Mouse (Mus musculus) hindbrain, postnatal 0 days (tissue): ENCODE data around the gene Lhx3. TPM values are rescaled to one million over a fixed set of nuclear protein-coding genes. Genes with fewer than 3 reads are reported as not detected.

Source experiments
- ATAC-seq: fragments of 200-750 bp; cut with Nextera tagmentation; 2 replicates; pipeline ENCODE4 v1.8.0; 2017; ENCODE audit warnings: mild to moderate bottlenecking, moderate TSS enrichment, moderate library complexity
- DNase-seq: peaks from one replicate; pipeline ENCODE4 v3.0.0-alpha.2; 2015; ENCODE audit warnings: low spot score
- H3K27ac ChIP-seq: fragments of 300-500 bp; sonication (generic); 2 replicates; pipeline ENCODE4 v1.5.1; 2014; ENCODE audit warnings: mild to moderate bottlenecking
- H3K27me3 ChIP-seq: fragments of 300-500 bp; sonication (generic); 2 replicates; pipeline ENCODE4 v1.6.1; 2014; ENCODE audit warnings: low read length, mixed read lengths; ENCODE audit not compliant: insufficient read depth
- H3K36me3 ChIP-seq: fragments of 300-500 bp; sonication (generic); 2 replicates; pipeline ENCODE4 v1.6.1; 2014; ENCODE audit warnings: low read length, mixed read lengths; ENCODE audit not compliant: insufficient read depth
- H3K4me1 ChIP-seq: fragments of 300-500 bp; sonication (generic); 2 replicates; pipeline ENCODE4 v1.6.1; 2014; ENCODE audit warnings: antibody characterized with exemption, low read length, mixed read lengths; ENCODE audit not compliant: insufficient read depth
- H3K4me2 ChIP-seq: fragments of 300-500 bp; sonication (generic); 2 replicates; pipeline ENCODE4 v1.6.1; 2014; ENCODE audit warnings: low read depth, mild to moderate bottlenecking, low read length, moderate library complexity, mixed read lengths
- H3K4me3 ChIP-seq: fragments of 300-500 bp; sonication (generic); 2 replicates; pipeline ENCODE4 v1.5.1; 2014; ENCODE audit warnings: low read length
- H3K9ac ChIP-seq: fragments of 300-500 bp; sonication (generic); replicated peaks from 2 replicates; pipeline ENCODE4 v1.6.1; 2014; ENCODE audit warnings: mild to moderate bottlenecking, low read length, moderate library complexity, mixed read lengths
- H3K9me3 ChIP-seq: fragments of 300-500 bp; sonication (generic); 2 replicates; pipeline ENCODE4 v1.6.1; 2016; ENCODE audit warnings: low read length, mixed read lengths
- CTCF ChIP-seq: IDR thresholded peaks from 2 replicates; pipeline ENCODE4 v1.5.1; 2016; ENCODE audit warnings: antibody characterized with exemption, control low read depth, low read depth
- WGBS: fragments of 180-500 bp; shearing (Covaris S2); extraction: QIAGEN DNeasy Blood & Tissue Kit; methylation state at CpG from one replicate; pipeline ENCODE4 v1.1.7; 2014; 5-methylcytosine and 5-hydroxymethylcytosine counted together
- polyA plus RNA-seq: library from polyadenylated mRNA; unstranded; fragments of >200 nt; fragmentation: Nextera tagmentation; extraction: Ambion mirVana; gene quantifications from 2 replicates; pipeline ENCODE4 v1.2.1, GENCODE M21; 2015
- total RNA-seq: library from RNA; depleted of rRNA; stranded (reverse); fragments of >200 nt; gene quantifications from 2 replicates; pipeline ENCODE4 v1.2.3, GENCODE M21; 2014

Gene Lhx3
- total and polyA plus RNA-seq, 2 experiments from 2014 or later, result 2.3 to 3.2 TPM

GRCm38 (mm10) chr2:26184352-26184751 lies 23.7 kb downstream of the Lhx3 start:
- no peak for TF ChIP-seq CTCF
- Histone ChIP-seq H3K9ac (no peak overlapping the region), H3K36me3 (no peaks in the 10 kb centered on the region), H3K27me3 (no peaks in the 10 kb centered on the region), H3K4me3 (no peak overlapping the region), H3K27ac (no peak overlapping the region), H3K4me2 (no peak overlapping the region), H3K9me3 (no peaks in the 10 kb centered on the region), H3K4me1 (no peaks in the 10 kb centered on the region)
- DNase-seq (no peak), ATAC-seq (no peak)
- 54% methylated on average over 3 of the region's 3 CpGs for WGBS

DNA sequence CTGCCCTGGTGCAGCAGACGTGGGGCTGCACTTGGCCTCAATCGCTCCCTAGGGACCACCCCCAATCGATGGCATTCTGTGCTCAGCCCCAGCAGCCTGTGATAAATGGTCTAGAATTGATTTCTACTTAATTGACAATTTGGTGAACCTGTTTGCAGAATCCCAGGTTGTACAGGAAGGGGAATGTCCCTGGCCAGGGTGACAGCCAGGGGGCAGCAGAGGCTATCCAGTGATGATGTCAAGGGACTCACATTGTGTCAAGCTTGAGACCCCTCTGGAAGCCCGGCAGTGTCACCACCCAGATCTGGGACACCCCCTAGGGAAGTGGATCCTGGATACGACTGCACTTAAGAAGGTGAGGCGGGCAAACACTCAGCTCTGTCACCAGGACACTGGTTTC lies 25.4 kb downstream of the Lhx3 start:
- no peaks in the 10 kb centered on the region for H3K36me3 ChIP-seq
- no peak overlapping the region for H3K4me3 ChIP-seq
- TF ChIP-seq CTCF, result peak; percentile 82
- no peak overlapping the region for H3K9ac ChIP-seq
- no peaks in the 10 kb centered on the region for H3K27me3 ChIP-seq
- H3K4me2 ChIP-seq, result no peak overlapping the region
- DNase-seq (peak; percentile 62), ATAC-seq (no peak)
- no peaks in the 10 kb centered on the region for H3K9me3 ChIP-seq
- H3K27ac ChIP-seq, result no peak overlapping the region
- H3K4me1 ChIP-seq, result no peaks in the 10 kb centered on the region
- WGBS, result 12% methylated on average over 6 of the region's 6 CpGs

DNA sequence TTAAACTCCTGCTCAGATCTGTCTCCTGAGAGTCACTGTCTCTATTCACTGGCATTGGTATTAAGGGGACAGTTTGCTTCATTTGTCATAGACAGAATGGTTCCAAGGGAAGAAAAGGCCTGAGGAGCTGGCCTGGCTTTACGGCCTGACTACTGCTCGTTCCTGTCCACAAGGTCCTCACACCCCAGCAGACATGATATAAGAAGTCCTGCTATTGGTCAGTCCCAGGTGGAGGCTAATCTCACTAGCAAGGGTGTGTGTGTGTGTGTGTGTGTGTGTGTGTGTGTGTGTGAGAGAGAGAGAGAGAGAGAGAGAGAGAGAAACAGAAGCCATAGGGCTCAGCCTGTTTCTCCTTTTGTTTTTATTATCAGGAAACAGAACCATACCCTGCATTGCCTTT lies 30.9 kb downstream of the Lhx3 start:
- Histone ChIP-seq H3K4me3 (no peak overlapping the region), H3K9me3 (no peaks in the 10 kb centered on the region), H3K4me2 (no peak overlapping the region), H3K27me3 (no peaks in the 10 kb centered on the region), H3K4me1 (no peaks in the 10 kb centered on the region), H3K27ac (no peak overlapping the region), H3K9ac (no peak overlapping the region), H3K36me3 (no peaks in the 10 kb centered on the region)
- whole genome bisulfite sequencing, result 60% methylated on average over 2 of the region's 2 CpGs
- TF ChIP-seq CTCF, result no peak
- DNase-seq (no peak), ATAC-seq (no peak)

DNA sequence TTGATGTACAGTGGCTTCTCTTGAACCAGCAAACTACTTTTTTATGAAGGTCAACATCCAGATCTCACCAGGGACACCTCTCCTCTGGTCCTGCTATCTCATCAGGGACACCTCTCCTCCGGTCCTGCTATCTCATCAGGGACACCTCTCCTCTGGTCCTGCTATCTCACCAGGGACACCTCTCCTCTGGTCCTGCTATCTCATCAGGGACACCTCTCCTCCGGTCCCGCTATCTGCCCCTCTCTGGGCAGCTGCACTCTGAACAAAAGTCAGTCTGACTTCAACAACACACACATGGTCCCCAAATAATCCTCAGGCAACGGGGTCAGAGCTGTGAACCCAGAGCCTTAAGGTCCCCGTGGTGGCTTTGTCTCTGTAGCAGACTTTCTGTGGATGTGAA lies 31.4 kb downstream of the Lhx3 start:
- H3K4me3 ChIP-seq, result no peak overlapping the region
- H3K27me3 ChIP-seq, result no peaks in the 10 kb centered on the region
- no peak for DNase-seq
- no peak overlapping the region for H3K4me2 ChIP-seq
- WGBS, result 55% methylated on average over 5 of the region's 5 CpGs
- H3K36me3 ChIP-seq, result no peaks in the 10 kb centered on the region
- H3K9me3 ChIP-seq, result no peaks in the 10 kb centered on the region
- H3K9ac ChIP-seq, result no peak overlapping the region
- no peak for ATAC-seq
- no peaks in the 10 kb centered on the region for H3K4me1 ChIP-seq
- no peak for TF ChIP-seq CTCF
- H3K27ac ChIP-seq, result no peak overlapping the region

DNA sequence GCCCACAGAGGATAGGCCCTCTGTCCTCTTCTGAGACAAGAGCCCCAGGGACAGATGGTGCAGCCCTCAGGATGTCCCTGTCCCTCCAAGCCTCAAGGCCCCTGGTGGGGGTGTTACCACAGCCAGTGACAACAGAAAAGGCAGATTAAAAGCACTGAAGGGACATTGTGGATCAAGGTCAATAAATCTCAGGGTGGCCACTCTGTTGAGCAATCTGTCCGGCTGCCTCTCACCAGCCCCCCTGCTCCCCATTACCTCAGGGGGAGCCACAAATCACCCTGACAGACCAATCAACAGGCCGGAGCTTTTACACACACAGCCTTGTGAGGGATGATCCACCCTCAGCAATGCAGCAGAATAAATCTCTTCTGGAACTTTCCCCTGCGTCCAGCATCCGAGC lies 32.9 kb downstream of the Lhx3 start:
- H3K36me3 ChIP-seq, result no peaks in the 10 kb centered on the region
- no peak overlapping the region for H3K27ac ChIP-seq
- H3K9me3 ChIP-seq, result no peaks in the 10 kb centered on the region
- WGBS, result 31% methylated on average over 4 of the region's 4 CpGs
- H3K9ac ChIP-seq, result no peak overlapping the region
- no peak overlapping the region for H3K4me3 ChIP-seq
- H3K27me3 ChIP-seq, result no peaks in the 10 kb centered on the region
- TF ChIP-seq CTCF, result no peak
- DNase-seq (no peak), ATAC-seq (no peak)
- H3K4me2 ChIP-seq, result no peak overlapping the region
- peaks cover 5% of the 10 kb centered on the region; the same call in 1 of the 2 replicates for H3K4me1 ChIP-seq

DNA sequence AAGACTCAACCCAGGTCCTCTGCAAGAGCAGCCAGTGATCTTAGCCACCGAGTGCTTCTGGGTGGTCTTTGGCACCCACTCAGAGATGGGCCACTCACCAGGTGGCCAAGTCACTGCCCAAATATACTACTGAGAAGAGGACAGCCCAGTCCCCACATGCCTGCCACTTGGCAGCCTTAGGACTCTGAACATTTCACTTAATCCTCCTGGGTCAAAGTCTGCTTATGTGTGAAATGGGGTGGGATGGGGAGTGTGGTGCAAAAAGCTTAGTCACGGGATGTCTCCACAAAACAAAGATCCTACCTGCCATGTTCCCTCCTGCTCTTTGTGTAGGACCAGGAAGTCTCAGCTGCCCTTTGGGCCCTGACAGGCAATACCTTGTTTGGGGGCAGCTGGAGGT lies 35.9 kb downstream of the Lhx3 start:
- no peaks in the 10 kb centered on the region for H3K36me3 ChIP-seq
- H3K4me3 ChIP-seq, result no peak overlapping the region
- ATAC-seq (no peak), DNase-seq (no peak)
- no peak for TF ChIP-seq CTCF
- H3K9me3 ChIP-seq, result no peaks in the 10 kb centered on the region
- 74% methylated on average over 2 of the region's 2 CpGs for WGBS
- no peak overlapping the region for H3K27ac ChIP-seq
- peaks cover 5% of the 10 kb centered on the region; the same call in 1 of the 2 replicates for H3K4me1 ChIP-seq
- H3K27me3 ChIP-seq, result no peaks in the 10 kb centered on the region
- H3K4me2 ChIP-seq, result no peak overlapping the region
- no peak overlapping the region for H3K9ac ChIP-seq

DNA sequence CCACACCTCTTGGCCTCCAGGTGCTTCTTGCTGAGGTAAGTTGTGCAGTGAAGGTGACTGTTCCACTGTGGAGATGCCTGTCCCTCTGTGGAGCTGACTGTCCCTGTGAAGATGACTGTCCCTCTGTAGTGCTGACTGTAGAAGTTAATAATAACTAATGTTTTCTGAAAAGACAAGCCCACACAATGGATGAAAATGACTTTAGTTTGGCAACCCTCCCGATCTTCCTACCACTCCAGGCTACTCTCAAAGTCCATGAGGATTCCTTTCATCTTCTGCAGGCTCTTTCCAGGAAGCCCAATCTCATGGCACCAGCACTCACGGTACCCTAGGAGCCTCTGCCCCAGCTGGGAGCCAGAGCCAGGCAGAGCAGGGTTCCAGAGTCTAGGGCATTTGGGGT lies 37.7 kb downstream of the Lhx3 start:
- WGBS, result 54% methylated on average over 2 of the region's 2 CpGs
- DNase-seq, result no peak
- Histone ChIP-seq H3K9me3 (no peaks in the 10 kb centered on the region), H3K4me3 (no peak overlapping the region), H3K4me1 (peaks cover 5% of the 10 kb centered on the region; the same call in 1 of the 2 replicates), H3K36me3 (no peaks in the 10 kb centered on the region), H3K27me3 (no peaks in the 10 kb centered on the region), H3K9ac (no peak overlapping the region), H3K4me2 (no peak overlapping the region), H3K27ac (no peak overlapping the region)
- no peak for ATAC-seq
- TF ChIP-seq CTCF, result no peak
